Mouse (Mus musculus) monocyte, adult 2 months (primary cell): ENCODE results near the gene 1110057P08Rik.
"Not testable (repeated sequence)": the region's sequence is repeated elsewhere in the genome, so short reads cannot be mapped to it uniquely, and the experiment has no call there.

Source experiments
- DNase-seq, 2 experiments: peaks; one replicate each; pipeline ENCODE4 v3.0.0; 2022; ENCODE audit warnings: low spot score in 2 of 2, low read depth in 1 of 2

Gene 1110057P08Rik

DNA sequence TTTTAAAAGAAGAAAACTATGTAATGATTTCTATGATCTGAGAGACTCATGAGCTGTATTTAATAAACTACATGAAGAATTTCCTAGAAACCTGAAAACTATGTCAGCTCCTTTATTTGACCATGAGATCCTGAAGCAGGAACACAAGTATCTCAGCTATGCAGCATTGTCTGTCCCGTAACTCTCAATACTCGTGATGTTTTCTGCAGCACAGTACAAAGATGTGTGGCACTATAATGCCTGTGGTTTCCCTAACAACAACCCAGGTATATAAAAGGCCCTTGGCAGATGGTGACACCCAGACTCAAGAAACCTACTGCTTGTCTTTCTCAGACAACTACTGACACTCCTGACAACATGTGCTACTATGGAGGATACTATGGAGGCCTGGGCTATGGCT lies at the start of gene 1110057P08Rik:
TSS of gene 1110057P08Rik (plus strand) at position 301 of the 400 bp plus-strand sequence.
- no peak for DNase-seq

DNA sequence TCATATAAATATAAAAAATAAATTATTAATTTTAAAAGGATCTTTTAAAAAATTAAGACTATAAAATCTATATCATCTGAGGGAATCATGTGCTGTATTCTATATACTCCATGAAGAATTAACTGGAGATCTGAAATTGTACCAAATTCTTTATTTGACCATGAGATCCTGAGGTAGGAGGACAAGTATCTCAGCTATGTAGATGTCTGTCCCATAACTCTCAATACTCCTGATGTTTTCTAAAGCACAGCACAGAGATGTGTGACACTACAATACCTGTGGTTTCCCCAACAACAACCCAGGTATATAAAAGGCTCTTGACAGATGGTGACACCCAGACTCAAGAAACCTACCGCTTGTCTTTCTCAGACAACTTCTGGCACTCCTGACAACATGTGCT lies 34.0 kb upstream of the 1110057P08Rik start, which contains the start of gene Gm6358:
TSS of gene Gm6358 (plus strand) at position 301 of the 400 bp plus-strand sequence.
- DNase-seq, result no peak

DNA sequence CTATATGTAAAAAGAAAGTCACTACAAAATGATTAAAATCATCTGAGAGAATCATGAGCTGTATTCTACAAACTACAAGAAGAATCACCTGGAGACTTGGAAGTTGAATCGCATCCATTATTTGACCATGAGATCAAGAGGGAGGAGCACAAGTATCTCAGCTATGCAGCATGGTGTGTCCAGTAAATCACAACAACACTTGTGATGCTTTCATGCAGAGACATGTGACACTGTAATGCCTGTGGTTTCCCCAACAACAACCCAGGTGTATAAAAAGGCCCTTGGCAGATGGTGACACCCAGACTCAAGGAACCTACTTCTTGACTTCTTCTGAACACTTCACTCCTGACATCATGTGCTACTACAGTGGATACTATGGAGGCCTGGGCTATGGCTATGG lies 23.7 kb upstream of the 1110057P08Rik start, which contains the start of gene Gm10061:
TSS of gene Gm10061 (plus strand) at position 301 of the 400 bp plus-strand sequence.
- no peak for DNase-seq

DNA sequence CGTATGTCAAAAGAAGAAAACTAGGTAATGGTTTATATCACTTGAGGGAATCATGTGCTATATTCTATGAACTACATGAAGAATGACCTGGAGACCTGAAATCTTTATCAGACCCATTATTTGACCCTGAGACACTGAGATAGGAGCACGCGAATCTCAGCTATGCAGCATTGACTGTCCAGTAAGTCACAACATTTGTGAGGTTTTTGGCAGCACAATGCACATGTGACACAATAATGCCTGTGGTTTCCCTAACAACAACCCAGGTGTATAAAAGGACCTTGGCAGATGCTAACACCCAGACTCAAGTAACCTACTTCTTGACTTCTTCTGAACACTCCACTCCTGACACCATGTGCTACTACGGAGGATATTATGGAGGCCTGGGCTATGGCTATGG lies 16.9 kb upstream of the 1110057P08Rik start, which contains the start of gene Gm9789:
TSS of gene Gm9789 (plus strand) at position 301 of the 400 bp plus-strand sequence.
- no peak for DNase-seq

DNA sequence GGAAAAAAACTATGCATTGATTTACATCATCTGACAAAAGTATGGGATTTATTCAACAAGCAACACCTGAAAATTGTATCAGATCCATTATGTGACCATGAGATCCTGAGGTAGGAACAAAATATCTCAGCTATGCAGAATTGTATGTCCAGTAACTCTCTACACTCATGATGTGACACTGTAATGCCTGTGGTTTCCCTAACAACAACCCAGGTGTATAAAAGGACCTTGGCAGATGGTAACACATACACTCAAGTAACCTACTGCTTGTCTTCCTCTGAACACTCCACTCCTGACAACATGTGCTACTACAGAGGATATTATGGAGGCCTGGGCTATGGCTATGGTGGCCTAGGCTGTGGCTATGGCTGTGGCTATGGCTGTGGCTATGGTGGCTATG lies 5.3 kb upstream of the 1110057P08Rik start, which contains the start of gene Gm7735:
TSS of gene Gm7735 (plus strand) at position 301 of the 400 bp plus-strand sequence.
- DNase-seq, result not testable (repeated sequence)

DNA sequence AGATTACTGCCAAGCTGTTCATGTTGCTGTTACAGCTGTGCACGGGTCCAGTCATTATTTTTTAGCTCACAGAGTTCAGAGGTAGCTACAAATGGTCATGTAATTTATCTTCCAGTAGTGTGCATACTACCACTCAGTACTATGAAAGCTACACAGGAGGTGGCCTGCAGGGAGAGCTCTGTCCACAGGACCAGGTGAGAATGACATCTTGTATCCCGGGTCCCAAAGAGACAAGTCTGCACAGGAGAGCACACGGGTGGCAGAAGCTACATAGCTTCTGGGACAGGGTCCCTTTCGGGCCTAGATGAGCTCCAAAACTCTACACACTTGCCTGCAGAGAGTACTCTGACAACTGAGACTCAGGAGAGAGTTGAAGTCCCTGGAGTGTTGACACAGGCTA lies 14.1 kb downstream of the 1110057P08Rik start:
- DNase-seq, result no peak

DNA sequence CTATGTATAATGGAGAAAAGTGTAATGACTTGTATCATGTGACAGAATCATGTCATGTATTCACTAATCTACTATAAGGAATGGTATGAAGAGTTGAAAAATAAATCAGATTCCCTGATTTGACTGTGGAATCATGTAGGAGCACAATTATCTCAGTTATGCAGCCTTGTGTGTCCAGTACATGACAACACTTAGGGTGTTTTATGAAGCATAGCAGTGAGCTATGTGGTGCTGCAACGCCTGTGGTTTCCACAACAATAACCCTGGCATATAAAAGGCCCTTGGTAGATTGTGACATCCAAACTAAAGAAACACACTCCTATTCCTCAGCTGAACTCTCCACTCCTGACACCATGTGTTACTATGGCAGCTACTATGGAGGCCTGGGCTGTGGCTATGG lies 31.0 kb downstream of the 1110057P08Rik start, which contains the start of gene Krtap20-2:
TSS of gene Krtap20-2 (plus strand) at position 301 of the 400 bp plus-strand sequence.
- DNase-seq, result no peak
